Mouse (Mus musculus): Measurements from ENCODE around the gene Plekhh3. TPM values are rescaled to one million over a fixed set of nuclear protein-coding genes. Genes with fewer than 3 reads are reported as not detected.

The Plekhh3 gene
- 67.6 and 71.0 TPM in 2 replicates for polyA plus RNA-seq (2012; rRNA removed)

DNA sequence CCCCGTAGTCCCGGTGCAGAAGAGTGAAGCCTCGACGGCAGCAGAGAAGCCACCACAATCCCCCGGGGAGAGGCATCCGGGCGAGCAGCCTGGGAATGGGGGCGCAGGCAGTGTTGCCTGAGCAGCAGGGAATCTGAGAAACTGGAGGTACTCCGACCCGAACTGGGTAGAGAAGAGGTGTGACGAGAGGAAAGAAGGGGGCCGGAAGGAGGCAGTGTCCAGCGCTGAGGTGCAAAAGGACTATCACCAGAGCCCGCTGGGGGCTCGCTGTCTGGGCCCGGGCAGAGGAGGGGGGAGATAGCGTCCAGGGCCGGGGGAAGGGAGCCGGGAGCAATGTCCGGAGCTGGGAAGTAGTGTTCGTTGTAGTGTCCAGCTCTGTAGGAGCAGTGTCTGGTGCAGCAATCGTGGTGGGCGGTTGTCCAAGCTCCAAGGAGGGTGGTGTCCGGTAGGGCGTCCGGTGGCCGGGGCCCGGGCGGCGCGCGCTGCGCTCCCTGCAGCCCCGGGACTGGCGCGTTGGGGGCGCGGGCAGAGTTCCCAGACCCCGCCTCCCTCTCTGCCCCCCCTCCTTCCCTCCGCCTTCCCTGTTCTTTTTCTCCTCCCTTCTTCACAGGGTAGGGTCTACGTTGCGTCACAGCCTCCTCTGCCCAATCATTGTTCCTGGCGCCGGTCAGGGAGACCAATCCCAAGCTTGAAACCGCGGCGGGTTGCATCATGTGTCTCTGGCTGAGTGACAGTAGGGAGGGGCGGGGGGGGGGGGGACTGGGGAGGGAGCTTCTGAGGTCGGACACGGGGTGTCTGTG, at the start of gene Plekhh3:
Gene Plekhh3 (minus strand): TSS at position 541 of the 800 bp plus-strand sequence.
- Histone ChIP-seq H3K4me3 (replicated peaks; ENCODE audit: insufficient read depth, low read depth, low read length) (peak within 1 kb of the TSS; percentile 91), H3K4me1 (ENCODE audit: control insufficient read depth, insufficient read depth, low read length) (peaks cover 29% of the 10 kb centered on the region), H3K27me3 (ENCODE audit: control insufficient read depth, insufficient read depth, low read length) (no peaks in the 10 kb centered on the region), H3K27ac (ENCODE audit: insufficient read depth, low read length) (peak within 1 kb of the TSS; percentile 93)
- peak; percentile 59; the same call in 1 of the 2 replicates for TF ChIP-seq POLR2A (IDR thresholded peaks at IDR 0.05; ENCODE audit: borderline replicate concordance, insufficient read depth, low read length)
- 0 out of 2 replicates have a peak, but pooled peaks have one; percentile 1 for TF ChIP-seq CTCF (IDR thresholded peaks at IDR 0.05; ENCODE audit: borderline replicate concordance, insufficient read depth, low read depth, low read length)
- WGBS: 1% methylated on average over 45 of the region's 50 CpGs
- DNase-seq: peak; percentile 93 to 99

- Histone ChIP-seq H3K27ac (ENCODE audit: insufficient read depth, low read length) (no peak overlapping the region), H3K27me3 (ENCODE audit: control insufficient read depth, insufficient read depth, low read length) (no peaks in the 10 kb centered on the region), H3K4me1 (ENCODE audit: control insufficient read depth, insufficient read depth, low read length) (no peaks in the 10 kb centered on the region), H3K4me3 (replicated peaks; ENCODE audit: insufficient read depth, low read depth, low read length) (no peak overlapping the region)
- DNase-seq: no peak
- 69% methylated on average over 2 of the region's 2 CpGs for WGBS
- TF ChIP-seq CTCF (IDR thresholded peaks at IDR 0.05; ENCODE audit: borderline replicate concordance, insufficient read depth, low read depth, low read length) (no peak), POLR2A (IDR thresholded peaks at IDR 0.05; ENCODE audit: borderline replicate concordance, insufficient read depth, low read length) (no peak)
Observed at GRCm38 (mm10) chr11:101220853-101221252, 49.7 kb upstream of the Plekhh3 start.

DNA sequence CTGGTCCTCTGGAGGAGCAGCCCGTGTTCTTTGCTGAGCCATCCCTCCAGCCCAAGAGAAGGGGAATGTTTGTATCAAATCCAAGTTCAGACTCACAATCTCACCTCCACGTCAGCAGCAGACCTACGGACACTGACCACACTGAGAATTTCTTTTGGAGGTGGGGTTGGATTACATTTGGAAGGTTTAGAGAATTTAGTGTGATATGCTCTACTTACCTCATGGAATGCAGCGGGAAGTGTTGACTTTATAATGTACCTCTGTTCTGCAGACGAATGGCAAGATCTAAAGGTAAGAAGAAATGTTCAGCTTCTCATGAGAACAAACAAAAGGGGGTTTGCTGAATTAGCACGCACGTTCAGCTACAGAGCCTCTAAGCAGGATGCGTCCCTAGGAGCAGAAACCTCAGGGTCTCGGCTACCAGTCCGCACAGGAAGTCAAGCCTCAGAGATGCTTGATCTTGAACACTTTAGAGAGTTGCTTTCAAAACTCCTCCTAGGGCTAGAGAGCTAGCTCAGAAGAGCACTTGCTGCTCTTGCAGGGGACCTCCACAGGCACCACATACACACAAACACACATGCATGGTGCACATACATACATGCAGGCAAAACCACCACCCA, 47.4 kb upstream of the Plekhh3 start:
- 85% methylated on average over 10 of the region's 10 CpGs for WGBS
- no peaks in the 10 kb centered on the region for H3K27me3 ChIP-seq (ENCODE audit: control insufficient read depth, insufficient read depth, low read length)
- TF ChIP-seq POLR2A (IDR thresholded peaks at IDR 0.05; ENCODE audit: borderline replicate concordance, insufficient read depth, low read length): no peak
- no peak for TF ChIP-seq CTCF (IDR thresholded peaks at IDR 0.05; ENCODE audit: borderline replicate concordance, insufficient read depth, low read depth, low read length)
- no peak overlapping the region for H3K4me3 ChIP-seq (replicated peaks; ENCODE audit: insufficient read depth, low read depth, low read length)
- no peak for DNase-seq
- H3K27ac ChIP-seq (ENCODE audit: insufficient read depth, low read length): no peak overlapping the region
- H3K4me1 ChIP-seq (ENCODE audit: control insufficient read depth, insufficient read depth, low read length): no peaks in the 10 kb centered on the region

- Histone ChIP-seq H3K27ac (ENCODE audit: insufficient read depth, low read length) (no peak overlapping the region), H3K4me3 (replicated peaks; ENCODE audit: insufficient read depth, low read depth, low read length) (no peak overlapping the region), H3K27me3 (ENCODE audit: control insufficient read depth, insufficient read depth, low read length) (no peaks in the 10 kb centered on the region), H3K4me1 (ENCODE audit: control insufficient read depth, insufficient read depth, low read length) (no peaks in the 10 kb centered on the region)
- no peak for TF ChIP-seq POLR2A (IDR thresholded peaks at IDR 0.05; ENCODE audit: borderline replicate concordance, insufficient read depth, low read length)
- no peak for TF ChIP-seq CTCF (IDR thresholded peaks at IDR 0.05; ENCODE audit: borderline replicate concordance, insufficient read depth, low read depth, low read length)
- WGBS: 90% methylated on average over 5 of the region's 5 CpGs
- DNase-seq: no peak
Observed at GRCm38 (mm10) chr11:101216936-101217335, 45.8 kb upstream of the Plekhh3 start.

DNA sequence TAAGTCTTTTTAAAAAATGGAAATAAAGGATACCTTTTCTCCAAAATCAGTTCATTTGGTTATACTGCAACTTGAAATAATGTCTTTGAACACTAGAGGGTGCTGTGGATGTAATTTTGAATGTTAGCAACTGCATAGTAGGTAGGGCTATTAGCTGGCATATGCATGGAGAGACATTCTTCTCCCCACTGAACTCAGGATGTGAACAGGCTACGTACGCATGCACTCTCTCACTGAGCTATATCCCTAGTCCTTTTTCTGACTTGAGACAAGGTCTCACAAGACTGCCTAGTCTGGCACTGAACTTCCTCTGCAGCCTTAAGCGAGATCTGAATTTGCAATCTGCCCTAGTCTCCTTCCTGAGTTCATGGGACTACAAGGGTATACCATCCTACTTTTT, 40.8 kb upstream of the Plekhh3 start:
- no peaks in the 10 kb centered on the region for H3K27me3 ChIP-seq (ENCODE audit: control insufficient read depth, insufficient read depth, low read length)
- DNase-seq: peak in 1 of 2 experiments; percentile 63
- H3K4me3 ChIP-seq (replicated peaks; ENCODE audit: insufficient read depth, low read depth, low read length): no peak overlapping the region
- H3K4me1 ChIP-seq (ENCODE audit: control insufficient read depth, insufficient read depth, low read length): no peaks in the 10 kb centered on the region
- WGBS: 31% methylated on average over 3 of the region's 3 CpGs
- H3K27ac ChIP-seq (ENCODE audit: insufficient read depth, low read length): no peak overlapping the region
- TF ChIP-seq POLR2A (IDR thresholded peaks at IDR 0.05; ENCODE audit: borderline replicate concordance, insufficient read depth, low read length): no peak
- peak; percentile 46; the same call in 1 of the 2 replicates for TF ChIP-seq CTCF (IDR thresholded peaks at IDR 0.05; ENCODE audit: borderline replicate concordance, insufficient read depth, low read depth, low read length)

GRCm38 (mm10) chr11:101200986-101201385, 29.8 kb upstream of the Plekhh3 start:
- DNase-seq: peak; percentile 77 to 86
- H3K27ac ChIP-seq (ENCODE audit: insufficient read depth, low read length): peak overlapping the region; percentile 41; the same call in 1 of the 2 replicates
- H3K4me3 ChIP-seq (replicated peaks; ENCODE audit: insufficient read depth, low read depth, low read length): peak overlapping the region; percentile 33
- 3% methylated on average over 7 of the region's 7 CpGs for WGBS
- H3K27me3 ChIP-seq (ENCODE audit: control insufficient read depth, insufficient read depth, low read length): no peaks in the 10 kb centered on the region
- H3K4me1 ChIP-seq (ENCODE audit: control insufficient read depth, insufficient read depth, low read length): peaks cover 6% of the 10 kb centered on the region; the same call in 1 of the 2 replicates
- TF ChIP-seq CTCF (IDR thresholded peaks at IDR 0.05; ENCODE audit: borderline replicate concordance, insufficient read depth, low read depth, low read length) (peak; percentile 97), POLR2A (IDR thresholded peaks at IDR 0.05; ENCODE audit: borderline replicate concordance, insufficient read depth, low read length) (peak; percentile 36; the same call in 1 of the 2 replicates)

DNA sequence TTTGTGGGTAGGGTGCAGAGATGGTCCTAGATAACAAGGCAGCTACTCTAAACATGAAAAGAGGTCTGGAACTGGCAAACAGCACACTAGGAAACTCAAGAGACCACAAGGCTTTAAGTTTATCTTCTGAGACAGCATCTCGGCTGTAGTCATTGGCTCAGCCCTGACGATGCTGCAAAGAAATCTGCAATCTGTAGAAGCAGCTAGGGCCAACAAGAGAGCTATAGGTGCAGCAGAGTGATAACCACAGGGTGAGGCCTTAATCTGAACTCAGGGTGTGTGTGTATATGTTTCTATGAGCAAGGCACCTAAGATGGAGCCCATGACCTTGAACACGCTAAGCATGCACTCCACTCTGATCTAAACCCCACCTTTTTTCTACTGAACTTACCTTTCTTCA, 28.4 kb upstream of the Plekhh3 start:
- no peak for DNase-seq
- WGBS: 94% methylated on average over 3 of the region's 3 CpGs
- no peaks in the 10 kb centered on the region for H3K27me3 ChIP-seq (ENCODE audit: control insufficient read depth, insufficient read depth, low read length)
- H3K27ac ChIP-seq (ENCODE audit: insufficient read depth, low read length): no peak overlapping the region
- no peak overlapping the region for H3K4me3 ChIP-seq (replicated peaks; ENCODE audit: insufficient read depth, low read depth, low read length)
- TF ChIP-seq CTCF (IDR thresholded peaks at IDR 0.05; ENCODE audit: borderline replicate concordance, insufficient read depth, low read depth, low read length) (no peak), POLR2A (IDR thresholded peaks at IDR 0.05; ENCODE audit: borderline replicate concordance, insufficient read depth, low read length) (no peak)
- peaks cover 6% of the 10 kb centered on the region; the same call in 1 of the 2 replicates for H3K4me1 ChIP-seq (ENCODE audit: control insufficient read depth, insufficient read depth, low read length)
